Mouse (Mus musculus): ENCODE data around the gene Ctdsp2.

Gene Ctdsp2

DNA sequence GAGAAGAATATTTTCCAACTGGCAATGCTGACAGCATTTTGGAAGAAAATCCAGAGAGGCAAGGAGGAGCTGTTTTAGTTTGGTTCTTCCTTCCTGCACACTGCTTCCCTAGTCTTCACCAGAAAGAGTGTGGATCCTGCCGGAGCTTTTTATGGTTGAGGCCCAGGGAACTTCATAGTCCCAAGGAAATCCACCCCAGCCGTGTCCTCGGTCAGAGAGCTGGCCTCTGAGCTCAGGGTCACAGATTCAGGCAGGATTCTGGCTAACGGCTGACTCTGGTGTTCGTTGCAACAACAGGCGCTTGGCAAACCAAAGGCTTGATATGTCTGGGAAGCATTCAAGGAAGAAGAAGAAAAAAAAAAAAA, 15.6 kb upstream of the Ctdsp2 start:
- DNase-seq (ENCODE audit: low spot score): no peak

GRCm38 (mm10) chr10:126963821-126964220, 14.7 kb upstream of the Ctdsp2 start:
- DNase-seq (ENCODE audit: low spot score): no peak

- no peak for DNase-seq (ENCODE audit: low spot score)
These were observed 7.0 kb upstream of the Ctdsp2 start for GRCm38 (mm10) chr10:126971363-126972050.

- DNase-seq (ENCODE audit: low spot score): peak; percentile 79
These were observed 6.3 kb upstream of the Ctdsp2 start for GRCm38 (mm10) chr10:126972051-126972725.

- DNase-seq (ENCODE audit: low spot score): no peak
These were observed 5.5 kb upstream of the Ctdsp2 start for GRCm38 (mm10) chr10:126972988-126973387.

- no peak for DNase-seq (ENCODE audit: low spot score)
These were observed 2.8 kb upstream of the Ctdsp2 start for GRCm38 (mm10) chr10:126975706-126976105.

GRCm38 (mm10) chr10:126977076-126977475, 1.4 kb upstream of the Ctdsp2 start:
- DNase-seq (ENCODE audit: low spot score): no peak

- peak; percentile 65 for DNase-seq (ENCODE audit: low spot score)
These were observed 661 bp downstream of the Ctdsp2 start for GRCm38 (mm10) chr10:126979121-126979635.

- no peak for DNase-seq (ENCODE audit: low spot score)
These were observed 1.2 kb downstream of the Ctdsp2 start for GRCm38 (mm10) chr10:126979636-126980151.

GRCm38 (mm10) chr10:126980221-126980932, 1.9 kb downstream of the Ctdsp2 start:
- DNase-seq (ENCODE audit: low spot score): no peak

DNA sequence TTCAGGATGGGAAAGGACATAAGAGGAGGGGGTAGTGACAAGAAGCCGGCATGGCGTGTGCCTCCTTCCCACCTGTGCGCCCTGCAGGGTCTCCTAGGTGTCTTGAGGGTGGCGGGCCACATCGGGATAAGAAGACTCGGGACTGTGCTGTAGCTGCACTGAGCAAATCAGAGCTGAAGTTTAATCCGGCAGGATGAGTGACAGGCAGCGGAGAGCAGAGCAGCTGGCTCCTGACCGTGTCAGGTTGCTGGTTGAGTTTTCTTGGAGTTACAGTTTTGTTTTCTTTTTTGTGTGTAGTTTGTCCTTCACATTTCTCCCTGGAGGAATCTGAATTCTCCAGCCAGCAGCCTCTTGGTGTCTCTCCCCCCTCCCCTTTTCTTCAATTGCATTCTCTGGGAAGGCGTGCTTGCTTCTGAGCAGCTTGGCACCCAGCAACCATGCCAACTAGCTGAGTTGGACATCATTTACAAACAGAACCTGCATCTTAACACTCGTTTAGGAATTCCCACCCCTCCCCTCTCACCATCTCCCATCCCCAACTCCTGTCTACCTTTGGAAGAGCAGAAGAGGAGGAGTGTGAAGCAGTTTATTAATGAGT, 2.5 kb downstream of the Ctdsp2 start:
- no peak for DNase-seq (ENCODE audit: low spot score)

- no peak for DNase-seq (ENCODE audit: low spot score)
These were observed 3.2 kb downstream of the Ctdsp2 start for GRCm38 (mm10) chr10:126981746-126982145.

GRCm38 (mm10) chr10:126983193-126983725, 4.7 kb downstream of the Ctdsp2 start:
- no peak for DNase-seq (ENCODE audit: low spot score)

DNA sequence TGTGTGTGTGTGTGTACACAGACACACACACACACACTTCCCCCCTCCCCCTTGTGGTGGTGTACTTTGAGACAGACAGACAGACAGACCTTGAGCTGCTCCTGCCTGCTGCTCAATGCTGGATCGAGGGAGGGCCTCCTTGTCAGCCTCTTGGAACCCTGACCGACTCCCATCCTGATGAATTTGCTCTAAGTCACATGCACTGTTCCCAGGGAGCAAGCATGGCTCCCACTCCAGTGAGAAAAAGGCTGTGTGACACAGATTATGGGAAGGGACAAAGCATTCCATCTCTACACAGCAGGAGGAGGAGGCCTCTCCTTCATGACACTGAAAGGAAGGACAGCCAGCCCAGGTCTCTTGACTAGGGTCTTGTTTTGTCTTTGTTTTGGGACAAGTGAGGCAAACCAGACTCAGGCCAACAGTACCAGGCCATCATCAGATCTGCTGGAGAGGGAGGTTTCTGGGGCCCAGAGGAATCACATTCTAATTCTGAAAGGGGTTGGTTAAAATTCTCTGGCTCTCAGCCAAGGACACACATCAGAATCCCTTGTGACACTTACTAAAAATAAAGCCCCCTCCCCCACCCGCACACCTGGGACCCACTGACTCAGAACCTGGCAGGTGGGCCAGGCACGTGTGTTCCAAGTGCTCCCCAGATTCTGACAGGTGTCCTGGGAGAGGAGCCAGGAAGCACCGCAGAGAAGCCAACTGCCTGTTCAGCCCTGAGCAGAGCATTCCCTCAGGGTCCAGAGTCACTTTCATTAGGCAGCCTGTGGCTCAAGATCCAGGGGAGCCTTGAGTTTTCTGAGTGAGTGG, 5.9 kb downstream of the Ctdsp2 start:
- DNase-seq (ENCODE audit: low spot score): no peak

DNA sequence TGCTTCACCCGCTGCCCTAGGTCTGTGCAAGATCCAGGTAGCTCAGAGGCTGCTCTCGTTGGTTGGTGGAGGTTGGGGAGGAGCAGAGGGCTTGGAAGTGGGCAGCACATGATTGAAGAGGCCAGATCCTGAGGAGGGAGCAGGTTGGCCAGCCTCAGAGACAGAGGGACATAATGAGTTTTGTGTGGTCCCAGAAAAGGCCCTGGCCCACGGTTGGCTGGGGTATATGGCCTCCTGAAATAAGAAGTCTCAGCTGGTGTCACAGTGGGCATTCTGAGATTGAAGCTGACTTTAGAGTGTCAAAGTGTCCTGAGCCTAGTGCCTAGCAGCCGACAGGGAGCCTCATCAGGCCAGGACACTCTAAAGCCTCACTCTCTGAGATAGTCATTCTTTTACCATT, 6.6 kb downstream of the Ctdsp2 start:
- DNase-seq (ENCODE audit: low spot score): no peak

DNA sequence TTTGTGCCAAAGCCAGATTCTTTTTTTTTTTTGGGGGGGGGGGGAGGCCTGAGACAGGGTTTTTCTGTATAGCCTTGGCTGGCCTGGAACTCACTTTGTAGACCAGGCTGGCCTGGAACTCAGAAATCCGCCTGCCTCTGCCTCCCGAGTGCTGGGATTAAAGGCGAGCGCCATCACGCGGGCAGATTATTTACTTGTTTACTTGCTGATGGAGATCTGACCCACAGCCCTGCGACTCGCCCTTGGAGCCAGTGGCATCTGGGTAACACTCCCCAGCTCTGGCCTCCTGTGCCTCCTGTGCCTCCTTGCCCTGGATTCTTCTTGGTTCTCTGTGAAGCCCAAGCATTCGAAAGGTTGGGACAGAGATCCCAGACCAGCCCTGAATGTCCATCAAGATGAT, 7.1 kb downstream of the Ctdsp2 start:
- no peak for DNase-seq (ENCODE audit: low spot score)

- peak; percentile 90 for DNase-seq (ENCODE audit: low spot score)
These were observed 8.0 kb downstream of the Ctdsp2 start for GRCm38 (mm10) chr10:126986541-126986961.

DNA sequence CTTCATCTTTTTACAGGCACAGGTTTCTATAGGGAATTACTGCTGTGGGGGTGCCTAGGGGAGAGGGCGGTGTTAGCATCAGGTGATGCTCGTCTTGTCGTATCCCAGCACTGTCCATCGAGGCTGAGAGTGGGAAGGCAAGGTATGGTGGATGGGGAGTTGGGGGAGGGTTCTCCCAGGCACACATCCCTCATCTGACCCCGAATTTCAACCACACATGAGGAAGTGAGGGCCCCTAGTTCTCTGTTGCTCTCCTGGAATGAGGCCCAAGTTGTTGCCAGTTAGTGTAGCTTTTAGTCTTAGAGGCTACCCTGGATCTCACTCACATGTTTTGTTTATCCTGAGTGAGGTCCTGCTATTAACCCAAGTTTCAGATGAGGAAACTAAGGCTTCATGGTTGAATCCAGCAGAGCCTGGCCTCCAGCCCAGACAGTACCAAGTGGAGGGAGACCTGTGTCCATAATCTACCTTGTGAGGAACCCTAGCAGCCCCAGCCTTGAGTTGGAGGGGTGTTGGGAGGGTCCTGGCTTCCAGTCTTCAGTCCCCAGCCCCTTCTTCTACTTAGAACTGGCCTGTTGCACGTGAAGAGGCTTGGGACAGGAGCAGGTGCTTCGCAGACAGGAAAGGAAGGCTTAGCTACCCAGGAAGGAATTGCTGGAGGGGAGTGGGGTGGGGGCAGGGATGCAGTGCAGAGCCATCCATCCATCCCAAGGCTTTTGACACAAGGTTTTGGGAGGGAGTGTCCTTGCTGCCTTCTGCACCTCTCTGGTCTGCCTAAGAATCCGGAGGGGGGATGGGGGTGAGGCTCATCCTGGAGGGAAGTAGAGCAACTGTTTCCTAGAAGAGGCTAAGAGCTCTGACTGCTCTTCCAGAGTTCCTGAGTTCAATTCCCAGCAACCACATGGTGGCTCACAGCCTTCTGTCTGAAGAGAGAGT, 8.9 kb downstream of the Ctdsp2 start:
- no peak for DNase-seq (ENCODE audit: low spot score)

DNA sequence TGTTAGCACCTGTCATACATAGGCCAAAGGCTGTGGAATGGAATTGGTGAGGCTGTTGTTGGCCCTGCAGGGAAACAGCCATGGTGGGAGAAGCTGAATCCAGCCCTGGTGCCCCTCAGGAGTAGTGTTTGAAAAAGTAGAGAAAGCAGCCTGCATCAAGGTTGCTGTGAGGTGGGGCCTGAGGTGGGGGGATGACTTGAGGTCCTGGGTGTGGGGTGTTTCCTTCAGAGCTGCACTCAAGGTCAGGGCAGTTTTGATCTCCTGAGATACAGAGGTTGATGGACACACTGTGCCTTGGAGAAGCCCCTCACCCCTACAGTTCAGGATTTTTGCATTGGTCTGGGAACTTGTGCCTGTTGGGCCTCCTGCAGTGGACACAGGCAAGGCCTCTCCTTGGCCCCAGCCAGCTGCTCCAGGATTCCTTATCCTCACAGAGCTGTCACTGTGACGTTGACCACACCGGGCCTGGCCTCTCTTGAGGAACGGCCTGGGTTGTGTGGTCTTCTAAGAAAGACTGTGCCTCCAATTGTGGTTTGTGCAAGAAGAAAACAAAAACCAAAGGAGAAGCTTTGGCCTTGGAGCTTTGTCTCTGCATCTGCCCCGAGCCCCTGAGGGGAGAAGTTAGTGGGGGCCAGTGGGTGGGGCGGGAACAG, 10.1 kb downstream of the Ctdsp2 start:
- DNase-seq (ENCODE audit: low spot score): no peak

Data from lung, postnatal 25 days (tissue).